Mouse (Mus musculus): ENCODE data around the gene Axin2. TPM values are rescaled to one million over a fixed set of nuclear protein-coding genes. Genes with fewer than 3 reads are reported as not detected.
A peak's percentile ranks its signal among the peaks of the same experiment; 100 is the strongest.

The Axin2 gene
- total and polyA plus RNA-seq, 2 experiments, result 3.2 to 5.8 TPM

DNA sequence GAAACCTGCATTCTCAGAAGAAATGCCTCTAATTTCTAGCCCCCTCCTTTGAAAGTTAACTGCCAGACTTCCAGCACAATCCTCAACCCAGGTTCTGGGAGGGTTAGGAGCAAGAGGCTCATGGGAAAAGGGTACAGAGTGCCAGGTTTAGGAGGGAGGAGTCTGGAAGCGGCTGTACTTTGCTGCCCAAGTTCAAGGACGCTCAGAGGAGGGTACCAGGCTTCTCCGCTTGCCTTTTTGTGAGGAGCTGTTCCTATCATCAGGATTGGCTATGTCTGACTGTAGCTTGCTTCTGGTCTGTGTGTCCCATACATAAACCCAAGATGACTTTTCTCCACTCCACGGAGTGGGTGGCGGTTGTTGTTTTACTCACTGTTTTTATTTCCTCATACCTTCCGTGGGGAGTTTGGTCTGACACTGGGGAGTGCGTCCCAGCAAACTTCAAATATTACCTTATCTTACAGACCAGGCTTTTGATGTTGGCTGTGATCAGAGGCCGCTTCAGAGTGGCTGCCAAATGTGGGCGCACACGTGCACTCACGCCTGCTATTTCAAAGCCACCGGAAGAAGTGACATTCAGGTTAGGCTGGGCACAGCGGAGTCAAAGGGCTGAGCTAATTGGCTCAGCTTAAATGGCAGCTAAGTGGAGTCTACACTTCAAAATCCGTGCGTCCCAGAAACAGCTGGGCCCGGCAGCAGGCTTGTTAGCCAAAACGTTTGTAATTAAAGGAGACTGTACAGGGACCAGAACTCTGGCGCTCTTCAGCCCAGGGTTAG, 16.1 kb downstream of the Axin2 start:
- peak; percentile 88 for DNase-seq (ENCODE audit: extremely low read depth, low read depth, low spot score)
- no peaks in the 10 kb centered on the region for H3K27me3 ChIP-seq (ENCODE audit: control insufficient read depth, insufficient read depth, low read length)
- H3K27ac ChIP-seq (replicated peaks; ENCODE audit: insufficient read depth, low read depth, low read length), result no peak overlapping the region; the same call in 1 of the 2 replicates
- H3K9ac ChIP-seq (ENCODE audit: low read depth, low read length), result no peak overlapping the region
- H3K4me1 ChIP-seq (ENCODE audit: control insufficient read depth, insufficient read depth, low read length), result peaks cover 6% of the 10 kb centered on the region
- TF ChIP-seq CTCF (IDR thresholded peaks at IDR 0.05; ENCODE audit: low read depth, low read length) (no peak), POLR2A (IDR thresholded peaks at IDR 0.05; ENCODE audit: extremely low read depth, insufficient read depth, low read length) (no peak)
- peaks cover 6% of the 10 kb centered on the region; the same call in 1 of the 2 replicates for H3K79me2 ChIP-seq (ENCODE audit: control insufficient read depth, insufficient read depth, low read length)
- no peak overlapping the region for H3K4me3 ChIP-seq (ENCODE audit: insufficient read depth, low read depth, low read length)
- peaks cover 6% of the 10 kb centered on the region; the same call in 1 of the 2 replicates for H3K36me3 ChIP-seq (ENCODE audit: control insufficient read depth, insufficient read depth, low read length)
- WGBS, result 23% methylated on average over 18 of the region's 18 CpGs

GRCm38 (mm10) chr11:108940655-108941412, 20.7 kb downstream of the Axin2 start:
- no peak for TF ChIP-seq CTCF (IDR thresholded peaks at IDR 0.05; ENCODE audit: low read depth, low read length)
- no peak for TF ChIP-seq POLR2A (IDR thresholded peaks at IDR 0.05; ENCODE audit: extremely low read depth, insufficient read depth, low read length)
- 92% methylated on average over 19 of the region's 19 CpGs for WGBS
- H3K36me3 ChIP-seq (ENCODE audit: control insufficient read depth, insufficient read depth, low read length), result peaks cover 7% of the 10 kb centered on the region; the same call in 1 of the 2 replicates
- H3K27me3 ChIP-seq (ENCODE audit: control insufficient read depth, insufficient read depth, low read length), result no peaks in the 10 kb centered on the region
- H3K27ac ChIP-seq (replicated peaks; ENCODE audit: insufficient read depth, low read depth, low read length), result no peak overlapping the region
- peaks cover 6% of the 10 kb centered on the region; the same call in 1 of the 2 replicates for H3K79me2 ChIP-seq (ENCODE audit: control insufficient read depth, insufficient read depth, low read length)
- peaks cover 6% of the 10 kb centered on the region for H3K4me1 ChIP-seq (ENCODE audit: control insufficient read depth, insufficient read depth, low read length)
- H3K9ac ChIP-seq (ENCODE audit: low read depth, low read length), result no peak overlapping the region
- no peak overlapping the region for H3K4me3 ChIP-seq (ENCODE audit: insufficient read depth, low read depth, low read length)
- DNase-seq (ENCODE audit: extremely low read depth, low read depth, low spot score), result no peak

- Histone ChIP-seq H3K4me3 (ENCODE audit: insufficient read depth, low read depth, low read length) (no peak overlapping the region), H3K79me2 (ENCODE audit: control insufficient read depth, insufficient read depth, low read length) (peaks cover 6% of the 10 kb centered on the region; the same call in 1 of the 2 replicates), H3K9ac (ENCODE audit: low read depth, low read length) (no peak overlapping the region), H3K27ac (replicated peaks; ENCODE audit: insufficient read depth, low read depth, low read length) (no peak overlapping the region), H3K27me3 (ENCODE audit: control insufficient read depth, insufficient read depth, low read length) (no peaks in the 10 kb centered on the region), H3K36me3 (ENCODE audit: control insufficient read depth, insufficient read depth, low read length) (peaks cover 7% of the 10 kb centered on the region; the same call in 1 of the 2 replicates), H3K4me1 (ENCODE audit: control insufficient read depth, insufficient read depth, low read length) (peaks cover 4% of the 10 kb centered on the region)
- TF ChIP-seq POLR2A (IDR thresholded peaks at IDR 0.05; ENCODE audit: extremely low read depth, insufficient read depth, low read length), result no peak
- no peak for TF ChIP-seq CTCF (IDR thresholded peaks at IDR 0.05; ENCODE audit: low read depth, low read length)
- no peak for DNase-seq (ENCODE audit: extremely low read depth, low read depth, low spot score)
- 93% methylated on average over 18 of the region's 18 CpGs for WGBS
These were observed 21.7 kb downstream of the Axin2 start for GRCm38 (mm10) chr11:108941836-108942235.

GRCm38 (mm10) chr11:108943741-108944140, 23.6 kb downstream of the Axin2 start:
- 87% methylated on average over 9 of the region's 11 CpGs for WGBS
- H3K9ac ChIP-seq (ENCODE audit: low read depth, low read length), result no peak overlapping the region
- H3K36me3 ChIP-seq (ENCODE audit: control insufficient read depth, insufficient read depth, low read length), result peaks cover 7% of the 10 kb centered on the region; the same call in 1 of the 2 replicates
- DNase-seq (ENCODE audit: extremely low read depth, low read depth, low spot score), result no peak
- H3K4me3 ChIP-seq (ENCODE audit: insufficient read depth, low read depth, low read length), result no peak overlapping the region
- no peak overlapping the region for H3K27ac ChIP-seq (replicated peaks; ENCODE audit: insufficient read depth, low read depth, low read length)
- no peaks in the 10 kb centered on the region for H3K27me3 ChIP-seq (ENCODE audit: control insufficient read depth, insufficient read depth, low read length)
- H3K4me1 ChIP-seq (ENCODE audit: control insufficient read depth, insufficient read depth, low read length), result no peaks in the 10 kb centered on the region
- TF ChIP-seq CTCF (IDR thresholded peaks at IDR 0.05; ENCODE audit: low read depth, low read length), result no peak
- TF ChIP-seq POLR2A (IDR thresholded peaks at IDR 0.05; ENCODE audit: extremely low read depth, insufficient read depth, low read length), result no peak
- H3K79me2 ChIP-seq (ENCODE audit: control insufficient read depth, insufficient read depth, low read length), result no peaks in the 10 kb centered on the region

GRCm38 (mm10) chr11:108945666-108946065, 25.5 kb downstream of the Axin2 start:
- Histone ChIP-seq H3K36me3 (ENCODE audit: control insufficient read depth, insufficient read depth, low read length) (peaks cover 3% of the 10 kb centered on the region; the same call in 1 of the 2 replicates), H3K4me1 (ENCODE audit: control insufficient read depth, insufficient read depth, low read length) (no peaks in the 10 kb centered on the region), H3K9ac (ENCODE audit: low read depth, low read length) (no peak overlapping the region), H3K27me3 (ENCODE audit: control insufficient read depth, insufficient read depth, low read length) (no peaks in the 10 kb centered on the region), H3K27ac (replicated peaks; ENCODE audit: insufficient read depth, low read depth, low read length) (no peak overlapping the region), H3K79me2 (ENCODE audit: control insufficient read depth, insufficient read depth, low read length) (no peaks in the 10 kb centered on the region), H3K4me3 (ENCODE audit: insufficient read depth, low read depth, low read length) (no peak overlapping the region)
- DNase-seq (ENCODE audit: extremely low read depth, low read depth, low spot score), result no peak
- WGBS, result 89% methylated on average over 9 of the region's 9 CpGs
- TF ChIP-seq POLR2A (IDR thresholded peaks at IDR 0.05; ENCODE audit: extremely low read depth, insufficient read depth, low read length) (no peak), CTCF (IDR thresholded peaks at IDR 0.05; ENCODE audit: low read depth, low read length) (no peak)
